Mouse (Mus musculus) hindbrain, embryonic 14.5 days (tissue): ENCODE results near the gene Arfip2. TPM values are rescaled to one million over a fixed set of nuclear protein-coding genes. Genes with fewer than 3 reads are reported as not detected.

Experiments used
- ATAC-seq: fragments of 200-750 bp; cut with Nextera tagmentation; 2 replicates; pipeline ENCODE4 v1.8.0; 2017; ENCODE audit warnings: moderate number of reproducible peaks, mild to moderate bottlenecking, moderate TSS enrichment, moderate library complexity; ENCODE audit not compliant: low FRiP score
- DNase-seq: peaks from one replicate; pipeline ENCODE4 v3.0.0-alpha.2; 2015; ENCODE audit warnings: low spot score
- H3K27ac ChIP-seq: fragments of 300-500 bp; sonication (generic); 2 replicates; pipeline ENCODE4 v1.5.1; 2014; ENCODE audit warnings: mild to moderate bottlenecking, moderate library complexity
- H3K27me3 ChIP-seq: fragments of 300-500 bp; sonication (generic); 2 replicates; pipeline ENCODE4 v1.6.1; 2014; ENCODE audit warnings: mild to moderate bottlenecking, low read length, mixed read lengths; ENCODE audit not compliant: control insufficient read depth, insufficient read depth
- H3K36me3 ChIP-seq: fragments of 300-500 bp; sonication (generic); replicated peaks from 2 replicates; pipeline ENCODE4 v1.6.1; 2014; ENCODE audit not compliant: control insufficient read depth, insufficient read depth
- H3K4me1 ChIP-seq: fragments of 300-500 bp; sonication (generic); replicated peaks from 2 replicates; pipeline ENCODE4 v1.6.1; 2014; ENCODE audit warnings: antibody characterized with exemption, low read length, mixed read lengths; ENCODE audit not compliant: control insufficient read depth, insufficient read depth
- H3K4me2 ChIP-seq: fragments of 300-500 bp; sonication (generic); replicated peaks from 2 replicates; pipeline ENCODE4 v1.6.1; 2014; ENCODE audit warnings: mild to moderate bottlenecking, moderate library complexity
- H3K4me3 ChIP-seq: fragments of 300-500 bp; sonication (generic); replicated peaks from 2 replicates; pipeline ENCODE4 v1.5.1; 2014; ENCODE audit warnings: mild to moderate bottlenecking, low read length
- H3K9ac ChIP-seq: fragments of 300-500 bp; sonication (generic); 2 replicates; pipeline ENCODE4 v1.6.1; 2014
- H3K9me3 ChIP-seq: fragments of 300-500 bp; sonication (generic); 2 replicates; pipeline ENCODE4 v1.6.1; 2016; ENCODE audit warnings: low read length; ENCODE audit not compliant: control insufficient read depth
- WGBS: fragments of 180-500 bp; shearing (Covaris S2); extraction: QIAGEN DNeasy Blood & Tissue Kit; methylation state at CpG from one replicate; pipeline ENCODE4 v1.1.7; 2014; 5-methylcytosine and 5-hydroxymethylcytosine counted together
- polyA plus RNA-seq: library from polyadenylated mRNA; unstranded; fragments of >200 nt; fragmentation: Nextera tagmentation; extraction: Ambion mirVana; gene quantifications from 2 replicates; pipeline ENCODE4 v1.2.1, GENCODE M21; 2014

Arfip2 gene
- 92.4 and 95.5 TPM in 2 replicates for polyA plus RNA-seq

DNA sequence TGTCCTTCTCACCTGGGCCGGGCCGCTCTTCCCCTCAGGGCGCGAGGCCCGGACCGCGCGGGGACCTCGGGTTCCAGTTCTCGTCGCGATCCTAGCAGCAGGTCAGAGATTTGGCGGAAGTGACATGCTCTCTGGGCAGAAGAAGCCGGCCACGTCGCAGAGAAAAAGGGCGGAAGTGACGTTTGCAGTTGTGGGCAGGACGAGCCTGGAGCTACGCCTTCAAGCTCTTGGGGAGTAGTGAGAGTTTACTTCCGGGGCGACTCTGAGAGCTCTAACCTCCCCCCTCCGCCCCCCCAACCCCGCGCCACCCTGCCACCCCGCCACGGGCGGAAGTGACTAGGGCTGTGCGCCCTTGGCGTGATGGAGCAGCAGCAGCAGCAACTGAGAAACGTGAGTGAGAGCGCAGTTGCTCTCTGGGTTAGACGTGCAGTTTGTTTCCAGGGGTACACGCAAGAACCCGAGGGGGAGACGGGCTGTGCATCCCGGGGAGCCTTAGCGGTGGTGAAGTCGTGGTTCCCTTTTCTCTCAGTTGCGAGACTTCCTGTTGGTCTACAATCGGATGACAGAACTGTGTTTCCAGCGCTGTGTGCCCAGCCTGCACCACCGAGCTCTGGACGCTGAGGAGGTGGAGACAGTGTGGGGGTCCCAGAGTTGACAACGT is at the start of gene Arfip2, which contains the start of gene Gm45799:
Arfip2 (minus strand) TSS at position 184 of the 661 bp plus-strand sequence.
Gm45799 (plus strand) TSS at position 320 of the 661 bp plus-strand sequence.
- Histone ChIP-seq H3K4me1 (peaks cover 22% of the 10 kb centered on the region), H3K27me3 (no peaks in the 10 kb centered on the region), H3K9me3 (no peaks in the 10 kb centered on the region), H3K9ac (peak within 1 kb of the TSS; percentile 78), H3K4me2 (peak within 1 kb of the TSS; percentile 82), H3K27ac (peak within 1 kb of the TSS; percentile 73), H3K4me3 (peak within 1 kb of the TSS; percentile 46), H3K36me3 (peaks cover 34% of the 10 kb centered on the region)
- under 1% methylated on average over 45 of the region's 45 CpGs for WGBS
- ATAC-seq (peak; percentile 97), DNase-seq (peak; percentile 99)

- DNase-seq (no peak), ATAC-seq (no peak)
- no peak overlapping the region for H3K4me2 ChIP-seq
- no peaks in the 10 kb centered on the region for H3K4me1 ChIP-seq
- H3K36me3 ChIP-seq = no peaks in the 10 kb centered on the region
- no peak overlapping the region for H3K27ac ChIP-seq
- no peak overlapping the region for H3K4me3 ChIP-seq
- H3K9ac ChIP-seq = no peak overlapping the region
- no peaks in the 10 kb centered on the region for H3K27me3 ChIP-seq
- no peaks in the 10 kb centered on the region for H3K9me3 ChIP-seq
- 14% methylated on average over 13 of the region's 13 CpGs for WGBS
These were observed 45.5 kb upstream of the Arfip2 start for GRCm38 (mm10) chr7:105685541-105686197.

GRCm38 (mm10) chr7:105650639-105651435 is 10.6 kb upstream of the Arfip2 start, which contains the start of gene Dnhd1:
Gene Dnhd1 (plus strand): TSS chr7:105650827.
- no peaks in the 10 kb centered on the region for H3K9me3 ChIP-seq
- H3K4me3 ChIP-seq = peak within 1 kb of the TSS; percentile 27
- DNase-seq (peak; percentile 59), ATAC-seq (peak; percentile 90)
- no peak within 1 kb of the TSS for H3K27ac ChIP-seq
- WGBS = 2% methylated on average over 17 of the region's 17 CpGs
- peak within 1 kb of the TSS; percentile 67 for H3K4me2 ChIP-seq
- peaks cover 3% of the 10 kb centered on the region; the same call in 1 of the 2 replicates for H3K36me3 ChIP-seq
- H3K27me3 ChIP-seq = no peaks in the 10 kb centered on the region
- H3K4me1 ChIP-seq = no peaks in the 10 kb centered on the region
- H3K9ac ChIP-seq = peak within 1 kb of the TSS; percentile 53

DNA sequence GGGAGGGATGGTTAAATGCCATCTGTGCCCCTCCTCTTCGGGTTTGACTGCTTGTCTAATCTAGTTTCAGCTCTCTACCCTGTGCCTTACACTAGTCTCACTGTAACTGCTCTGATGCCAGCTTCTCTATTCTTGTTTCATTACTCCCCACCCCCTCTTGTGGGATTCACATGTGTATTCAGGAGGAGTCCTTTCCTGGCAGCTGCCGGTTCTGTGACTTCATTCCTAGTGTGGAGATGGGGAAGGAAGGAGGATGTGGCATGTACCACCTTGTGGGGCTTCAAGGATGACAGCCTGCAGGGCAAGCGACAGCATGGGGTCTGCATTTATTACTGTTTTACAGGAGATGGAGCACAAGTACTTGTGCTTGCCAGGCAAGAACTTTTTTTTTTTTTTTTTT is 1.7 kb upstream of the Arfip2 start:
- Histone ChIP-seq H3K27me3 (no peaks in the 10 kb centered on the region), H3K36me3 (peaks cover 22% of the 10 kb centered on the region), H3K4me1 (peaks cover 19% of the 10 kb centered on the region), H3K9me3 (no peaks in the 10 kb centered on the region), H3K9ac (no peak overlapping the region; the same call in 1 of the 2 replicates), H3K27ac (no peak overlapping the region), H3K4me2 (peak overlapping the region; percentile 82), H3K4me3 (no peak overlapping the region)
- WGBS = 82% methylated on average over 3 of the region's 3 CpGs
- DNase-seq = no peak
- no peak for ATAC-seq

DNA sequence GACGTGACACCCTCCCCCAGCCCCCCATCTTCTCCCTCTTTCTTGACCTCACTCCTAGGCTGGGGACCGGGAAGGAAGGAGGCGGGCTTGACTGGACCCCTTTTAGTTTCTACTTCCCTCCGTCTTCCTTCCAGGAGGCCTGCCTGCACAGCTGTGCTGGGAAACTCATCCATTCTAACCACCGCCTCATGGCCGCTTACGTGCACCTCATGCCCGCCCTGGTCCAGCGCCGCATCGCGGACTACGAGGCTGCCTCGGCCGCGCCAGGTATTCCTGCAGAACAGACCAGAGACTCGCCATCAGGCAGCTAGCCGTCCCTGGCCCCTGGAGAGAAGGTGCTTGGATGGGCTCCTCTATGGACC is 659 bp upstream of the Arfip2 start:
- H3K9ac ChIP-seq = peak overlapping the region; percentile 75
- under 1% methylated on average over 18 of the region's 18 CpGs for WGBS
- peaks cover 19% of the 10 kb centered on the region for H3K4me1 ChIP-seq
- peak overlapping the region; percentile 46 for H3K4me3 ChIP-seq
- H3K9me3 ChIP-seq = no peaks in the 10 kb centered on the region
- H3K27ac ChIP-seq = peak overlapping the region; percentile 73
- DNase-seq (no peak), ATAC-seq (no peak; the same call in 1 of the 2 replicates)
- peak overlapping the region; percentile 82 for H3K4me2 ChIP-seq
- no peaks in the 10 kb centered on the region for H3K27me3 ChIP-seq
- peaks cover 33% of the 10 kb centered on the region for H3K36me3 ChIP-seq

GRCm38 (mm10) chr7:105639756-105640155 is 460 bp downstream of the Arfip2 start, which contains the start of gene Timm10b:
Gene Timm10b (plus strand): TSS chr7:105640056.
- ATAC-seq = no peak; the same call in 1 of the 2 replicates
- no peaks in the 10 kb centered on the region for H3K27me3 ChIP-seq
- H3K9ac ChIP-seq = peak within 1 kb of the TSS; percentile 78
- peaks cover 22% of the 10 kb centered on the region for H3K4me1 ChIP-seq
- no peak for DNase-seq
- H3K4me3 ChIP-seq = peak within 1 kb of the TSS; percentile 46
- peak within 1 kb of the TSS; percentile 73 for H3K27ac ChIP-seq
- H3K36me3 ChIP-seq = peaks cover 34% of the 10 kb centered on the region
- no peaks in the 10 kb centered on the region for H3K9me3 ChIP-seq
- 3% methylated on average over 2 of the region's 2 CpGs for WGBS
- peak within 1 kb of the TSS; percentile 82 for H3K4me2 ChIP-seq

DNA sequence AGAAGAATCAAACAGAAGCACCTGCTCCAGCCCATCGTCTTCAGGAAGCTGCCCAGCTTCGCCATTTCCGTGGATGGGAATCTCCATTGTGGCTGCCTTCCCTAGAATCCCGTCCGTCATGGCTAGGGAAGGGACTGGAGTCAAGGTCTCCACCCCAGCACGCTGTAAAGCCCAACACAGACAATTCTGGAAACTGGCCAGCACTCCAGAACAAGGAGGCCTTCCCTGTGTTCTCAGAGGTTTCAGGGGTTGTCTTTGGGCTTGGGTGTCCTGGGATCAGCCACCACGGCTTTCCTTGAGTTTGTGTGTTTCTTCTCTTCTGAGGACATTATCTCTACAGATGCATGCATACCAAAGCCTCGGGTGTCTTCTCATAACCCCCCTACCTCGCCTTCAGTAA is 912 bp downstream of the Arfip2 start:
- Histone ChIP-seq H3K9me3 (no peaks in the 10 kb centered on the region), H3K4me1 (peaks cover 25% of the 10 kb centered on the region), H3K36me3 (peaks cover 32% of the 10 kb centered on the region), H3K27me3 (no peaks in the 10 kb centered on the region), H3K4me3 (peak overlapping the region; percentile 46), H3K9ac (peak overlapping the region; percentile 78), H3K4me2 (peak overlapping the region; percentile 82), H3K27ac (no peak overlapping the region)
- WGBS = 80% methylated on average over 9 of the region's 9 CpGs
- ATAC-seq (no peak), DNase-seq (no peak)

DNA sequence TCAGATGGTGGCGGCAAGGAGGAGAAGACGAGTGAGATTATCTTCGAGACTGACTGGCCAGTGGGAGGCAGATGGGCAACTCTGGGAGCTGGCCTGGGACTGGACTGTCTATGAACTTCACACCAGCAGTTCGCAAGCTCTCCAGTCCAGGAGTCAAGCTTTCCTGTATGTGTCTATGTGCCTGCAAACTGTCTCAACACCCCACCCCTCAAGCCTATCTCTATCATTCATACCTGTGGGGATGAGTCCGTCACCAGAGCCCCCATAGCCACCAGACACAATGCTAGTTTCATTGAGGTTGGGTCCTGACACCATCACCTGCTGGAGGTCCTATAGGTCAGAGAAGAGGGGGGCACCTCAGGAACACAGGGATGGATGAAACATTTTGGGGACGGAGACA is 1.4 kb downstream of the Arfip2 start:
- no peaks in the 10 kb centered on the region for H3K27me3 ChIP-seq
- ATAC-seq = no peak
- no peak overlapping the region for H3K9ac ChIP-seq
- H3K9me3 ChIP-seq = no peaks in the 10 kb centered on the region
- peaks cover 31% of the 10 kb centered on the region for H3K4me1 ChIP-seq
- no peak overlapping the region for H3K4me2 ChIP-seq
- 94% methylated on average over 6 of the region's 6 CpGs for WGBS
- H3K27ac ChIP-seq = no peak overlapping the region
- DNase-seq = no peak
- peaks cover 28% of the 10 kb centered on the region for H3K36me3 ChIP-seq
- H3K4me3 ChIP-seq = no peak overlapping the region

- ATAC-seq (no peak), DNase-seq (no peak)
- Histone ChIP-seq H3K9me3 (no peaks in the 10 kb centered on the region), H3K4me3 (no peak overlapping the region), H3K27ac (no peak overlapping the region), H3K4me1 (peaks cover 38% of the 10 kb centered on the region), H3K4me2 (no peak overlapping the region), H3K9ac (0 out of 2 replicates have a peak overlapping the region, but pooled peaks have one; percentile 9), H3K36me3 (peaks cover 19% of the 10 kb centered on the region), H3K27me3 (no peaks in the 10 kb centered on the region)
- WGBS = 91% methylated on average over 2 of the region's 2 CpGs
These were observed 4.5 kb downstream of the Arfip2 start for GRCm38 (mm10) chr7:105635726-105636125.
